Mouse (Mus musculus) C2C12 (cell line): ENCODE measurements at regions not wholly inside any gene's neighbourhood (a gene's known extent, or its start where the extent isn't known, plus 50 kb on each side); places are given as distances from the start of the nearest gene placed in this dataset.
A peak's percentile ranks its signal among the peaks of the same experiment; 100 is the strongest.

Experiments used
- H3K27me3 ChIP-seq: one replicate; pipeline ENCODE4 v1.6.1; 2011; ENCODE audit not compliant: control insufficient read depth, insufficient read depth, insufficient read length
- H3K36me3 ChIP-seq: one replicate; pipeline ENCODE4 v1.6.1; 2011; ENCODE audit not compliant: control insufficient read depth, insufficient read depth
- H3K4me3 ChIP-seq: one replicate; pipeline ENCODE4 v1.5.1; 2011; ENCODE audit warnings: mild to moderate bottlenecking, control low read depth; ENCODE audit not compliant: poor library complexity, insufficient read depth, severe bottlenecking
- H3K79me2 ChIP-seq: one replicate; pipeline ENCODE4 v1.6.1; 2011; ENCODE audit not compliant: control insufficient read depth, insufficient read depth
- H3K79me3 ChIP-seq: one replicate; pipeline ENCODE4 v1.6.1; 2011; ENCODE audit warnings: low read depth, control low read depth
- H3ac ChIP-seq: one replicate; pipeline ENCODE3; 2011; ENCODE audit warnings: low read depth; ENCODE audit not compliant: control insufficient read depth, insufficient read length
- CEBPB ChIP-seq: IDR thresholded peaks from one replicate; pipeline ENCODE4 v1.6.1; 2011; ENCODE audit warnings: low read depth, mild to moderate bottlenecking, control low read depth, moderate library complexity
- CTCF ChIP-seq: IDR thresholded peaks from one replicate; pipeline ENCODE4 v1.5.1; 2011; ENCODE audit not compliant: control insufficient read depth, insufficient read depth, insufficient read length
- FOSL1 ChIP-seq: IDR thresholded peaks from one replicate; pipeline ENCODE4 v1.8.0; 2011; ENCODE audit warnings: mild to moderate bottlenecking, low read length; ENCODE audit not compliant: poor library complexity, insufficient read depth, severe bottlenecking
- MAX ChIP-seq: IDR thresholded peaks from one replicate; pipeline ENCODE4 v1.6.1; 2011; ENCODE audit warnings: mild to moderate bottlenecking, control low read depth
- MYOD1 ChIP-seq: IDR thresholded peaks from one replicate; pipeline ENCODE4 v1.6.1; 2011; ENCODE audit warnings: low read depth; ENCODE audit not compliant: control insufficient read depth, insufficient read length
- MYOG ChIP-seq: IDR thresholded peaks from one replicate; pipeline ENCODE4 v1.6.1; 2011; ENCODE audit not compliant: control insufficient read depth, insufficient read length; ENCODE audit errors: extremely low read depth
- USF1 ChIP-seq: IDR thresholded peaks from one replicate; pipeline ENCODE4 v1.6.1; 2011; ENCODE audit warnings: low read depth, mild to moderate bottlenecking, control low read depth, moderate library complexity

- Histone ChIP-seq H3K27me3 (no peaks in the 10 kb centered on the region), H3K79me2 (no peaks in the 10 kb centered on the region), H3K36me3 (no peaks in the 10 kb centered on the region), H3K4me3 (no peak overlapping the region), H3ac (no peak overlapping the region), H3K79me3 (no peaks in the 10 kb centered on the region)
- TF ChIP-seq MYOD1, result no peak
- TF ChIP-seq MAX, result no peak
- no peak for TF ChIP-seq FOSL1
- TF ChIP-seq MYOG, result no peak
- no peak for TF ChIP-seq CEBPB
- no peak for TF ChIP-seq USF1
- TF ChIP-seq CTCF, result no peak
Observed at GRCm38 (mm10) chr3:131867266-131867665, 217.8 kb upstream of the Dkk2 start.

- Histone ChIP-seq H3ac (no peak overlapping the region), H3K4me3 (no peak overlapping the region), H3K79me3 (no peaks in the 10 kb centered on the region), H3K79me2 (no peaks in the 10 kb centered on the region), H3K27me3 (no peaks in the 10 kb centered on the region), H3K36me3 (no peaks in the 10 kb centered on the region)
- TF ChIP-seq FOSL1 (no peak), MAX (no peak), MYOD1 (peak; percentile 33), CTCF (no peak), CEBPB (no peak)
Observed at GRCm38 (mm10) chr3:131868219-131868964, 216.7 kb upstream of the Dkk2 start.

GRCm38 (mm10) chr3:131869306-131869705, 215.8 kb upstream of the Dkk2 start:
- Histone ChIP-seq H3K79me3 (no peaks in the 10 kb centered on the region), H3K4me3 (no peak overlapping the region), H3ac (no peak overlapping the region), H3K36me3 (no peaks in the 10 kb centered on the region), H3K79me2 (no peaks in the 10 kb centered on the region), H3K27me3 (no peaks in the 10 kb centered on the region)
- TF ChIP-seq CEBPB (no peak), MAX (no peak), FOSL1 (no peak), MYOG (no peak), USF1 (no peak), MYOD1 (no peak), CTCF (no peak)

- TF ChIP-seq FOSL1 (no peak), CTCF (no peak), CEBPB (no peak), MAX (no peak), MYOD1 (no peak), MYOG (no peak), USF1 (no peak)
- H3ac ChIP-seq, result no peak overlapping the region
- H3K79me3 ChIP-seq, result no peaks in the 10 kb centered on the region
- H3K36me3 ChIP-seq, result no peaks in the 10 kb centered on the region
- H3K79me2 ChIP-seq, result no peaks in the 10 kb centered on the region
- H3K27me3 ChIP-seq, result no peaks in the 10 kb centered on the region
- H3K4me3 ChIP-seq, result no peak overlapping the region
Observed at GRCm38 (mm10) chr3:131882667-131883066, 202.4 kb upstream of the Dkk2 start.

GRCm38 (mm10) chr3:131886470-131886869, 198.6 kb upstream of the Dkk2 start:
- Histone ChIP-seq H3ac (no peak overlapping the region), H3K79me3 (no peaks in the 10 kb centered on the region), H3K4me3 (no peak overlapping the region), H3K79me2 (no peaks in the 10 kb centered on the region), H3K27me3 (no peaks in the 10 kb centered on the region), H3K36me3 (no peaks in the 10 kb centered on the region)
- TF ChIP-seq MYOG (no peak), FOSL1 (no peak), CTCF (no peak), USF1 (no peak), MAX (no peak)

GRCm38 (mm10) chr3:131886984-131887383, 198.1 kb upstream of the Dkk2 start:
- Histone ChIP-seq H3K79me3 (no peaks in the 10 kb centered on the region), H3K79me2 (no peaks in the 10 kb centered on the region), H3K36me3 (no peaks in the 10 kb centered on the region), H3K4me3 (no peak overlapping the region), H3ac (no peak overlapping the region), H3K27me3 (no peaks in the 10 kb centered on the region)
- no peak for TF ChIP-seq CTCF
- TF ChIP-seq MYOG, result no peak
- no peak for TF ChIP-seq USF1
